Mouse (Mus musculus): ENCODE measurements around the gene Itih4.
A peak's percentile ranks its signal among the peaks of the same experiment; 100 is the strongest.

GRCm38 (mm10) chr14:30951154-30951825 is 65.0 kb downstream of the Itih4 start, which contains the start of gene Nek4:
- TF ChIP-seq CTCF (IDR thresholded peaks at IDR 0.05; ENCODE audit: insufficient read depth, low read length), result no peak
- peak; percentile 59; the same call in 1 of the 2 replicates for TF ChIP-seq POLR2A (IDR thresholded peaks at IDR 0.05; ENCODE audit: borderline replicate concordance, extremely low read depth, low read depth, low read length)
